Mouse (Mus musculus) lung, postnatal 4 days (tissue): ENCODE measurements around the gene Ccr1.

Source experiments
- DNase-seq, 2 experiments: peaks; one replicate each; pipeline ENCODE4 v3.0.0; 2021

The Ccr1 gene

GRCm38 (mm10) chr9:123926041-123926440 lies 42.5 kb downstream of the Ccr1 start:
- DNase-seq, result peak; percentile 60 to 79

- DNase-seq, result peak; percentile 94 to 95
These were observed 43.2 kb downstream of the Ccr1 start for GRCm38 (mm10) chr9:123925101-123925946.

GRCm38 (mm10) chr9:123924589-123925066 lies 43.9 kb downstream of the Ccr1 start:
- DNase-seq, result peak; percentile 96 to 98

GRCm38 (mm10) chr9:123924035-123924434 lies 44.5 kb downstream of the Ccr1 start:
- peak; percentile 86 to 90 for DNase-seq

GRCm38 (mm10) chr9:123923146-123923991 lies 45.1 kb downstream of the Ccr1 start:
- DNase-seq, result peak; percentile 48 to 55
